Mouse (Mus musculus) myocyte (in vitro differentiated cells): Measurements from ENCODE around the gene Soat1.

ENCODE experiments used
- CEBPB ChIP-seq: IDR thresholded peaks from 2 replicates; pipeline ENCODE4 v1.6.1; 2011; ENCODE audit warnings: mild to moderate bottlenecking, moderate library complexity; ENCODE audit not compliant: poor library complexity, insufficient read depth, severe bottlenecking
- E2F4 ChIP-seq: IDR thresholded peaks from one replicate; pipeline ENCODE4 v1.6.1; 2011; ENCODE audit warnings: mild to moderate bottlenecking, control low read depth, moderate library complexity; ENCODE audit not compliant: insufficient read depth
- MAX ChIP-seq: IDR thresholded peaks from one replicate; pipeline ENCODE4 v1.6.1; 2011; ENCODE audit warnings: low read depth, mild to moderate bottlenecking, control low read depth
- MYOD1 ChIP-seq, 3 experiments: IDR thresholded peaks; one replicate each; pipeline ENCODE4 v1.6.1; 2011; ENCODE audit warnings: control low read depth in 2 of 3, low read depth in 2 of 3, mild to moderate bottlenecking in 2 of 3, moderate library complexity in 1 of 3; ENCODE audit not compliant: insufficient read length in 2 of 3, control insufficient read depth in 1 of 3
- MYOG ChIP-seq, 3 experiments: IDR thresholded peaks; one replicate each; pipeline ENCODE4 v1.6.1; 2011; ENCODE audit warnings: control low read depth in 2 of 3, low read depth in 2 of 3, mild to moderate bottlenecking in 2 of 3; ENCODE audit not compliant: insufficient read length in 2 of 3, control insufficient read depth in 1 of 3, insufficient read depth in 1 of 3
- POLR2A ChIP-seq: IDR thresholded peaks from one replicate; pipeline ENCODE4 v1.6.1; 2011; ENCODE audit warnings: low read depth, mild to moderate bottlenecking, control low read depth, moderate library complexity; ENCODE audit not compliant: insufficient read length
- POLR2AphosphoS2 ChIP-seq: IDR thresholded peaks from one replicate; pipeline ENCODE4 v1.6.1; 2011; ENCODE audit warnings: low read depth, control low read depth; ENCODE audit not compliant: insufficient read length
- REST ChIP-seq: IDR thresholded peaks from one replicate; pipeline ENCODE4 v1.6.1; 2011; ENCODE audit warnings: mild to moderate bottlenecking, control low read depth, moderate library complexity; ENCODE audit not compliant: insufficient read depth, insufficient read length
- SRF ChIP-seq: IDR thresholded peaks from one replicate; pipeline ENCODE4 v1.6.1; 2011; ENCODE audit warnings: low read depth; ENCODE audit not compliant: control insufficient read depth, insufficient read length
- TCF12 ChIP-seq: IDR thresholded peaks from one replicate; pipeline ENCODE4 v1.6.1; 2011; ENCODE audit warnings: mild to moderate bottlenecking, control low read depth; ENCODE audit not compliant: poor library complexity, insufficient read depth, severe bottlenecking
- TCF3 ChIP-seq: IDR thresholded peaks from one replicate; pipeline ENCODE4 v1.6.1; 2011; ENCODE audit warnings: low read depth, control low read depth; ENCODE audit not compliant: insufficient read length
- USF1 ChIP-seq: IDR thresholded peaks from one replicate; pipeline ENCODE4 v1.6.1; 2011; ENCODE audit warnings: low read depth, mild to moderate bottlenecking, control low read depth, moderate library complexity

DNA sequence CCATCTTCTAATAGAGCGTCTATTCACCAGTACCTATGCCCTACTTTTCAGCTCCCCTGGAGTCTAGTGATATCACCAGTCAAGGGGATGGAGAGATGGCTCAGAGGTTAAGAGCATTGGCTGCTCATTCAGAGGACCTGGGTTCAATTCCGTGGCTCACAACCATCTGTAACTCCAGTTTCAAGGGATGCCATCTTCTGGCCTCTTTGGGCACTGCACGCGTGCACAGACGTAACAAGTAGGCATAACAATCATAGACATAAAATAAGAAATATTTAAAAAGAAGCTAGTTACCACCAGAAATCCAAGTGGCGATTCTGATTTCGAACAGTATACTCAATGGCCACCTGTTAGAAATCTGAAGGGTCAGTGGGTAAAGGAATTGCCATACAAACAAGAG, 13.4 kb upstream of the Soat1 start:
- TF ChIP-seq TCF12 (no peak), POLR2AphosphoS2 (no peak), USF1 (no peak), TCF3 (no peak), MYOG (IDR thresholded peaks at IDR 0.05; ENCODE audit: control insufficient read depth in 1 of 3, insufficient read depth in 1 of 3, insufficient read length in 2 of 3, low read depth in 2 of 3) (no peak), POLR2A (no peak), MAX (no peak), E2F4 (no peak), REST (no peak), MYOD1 (IDR thresholded peaks at IDR 0.05; ENCODE audit: control insufficient read depth in 1 of 3, insufficient read length in 2 of 3, low read depth in 2 of 3) (no peak), CEBPB (no peak), SRF (no peak)
